Mouse (Mus musculus) right cerebral cortex, postnatal 14 days (tissue): ENCODE data around the gene Adamts9.

ENCODE experiments used
- DNase-seq: peaks from one replicate; pipeline ENCODE4 v3.0.0; 2022

Adamts9 gene

DNA sequence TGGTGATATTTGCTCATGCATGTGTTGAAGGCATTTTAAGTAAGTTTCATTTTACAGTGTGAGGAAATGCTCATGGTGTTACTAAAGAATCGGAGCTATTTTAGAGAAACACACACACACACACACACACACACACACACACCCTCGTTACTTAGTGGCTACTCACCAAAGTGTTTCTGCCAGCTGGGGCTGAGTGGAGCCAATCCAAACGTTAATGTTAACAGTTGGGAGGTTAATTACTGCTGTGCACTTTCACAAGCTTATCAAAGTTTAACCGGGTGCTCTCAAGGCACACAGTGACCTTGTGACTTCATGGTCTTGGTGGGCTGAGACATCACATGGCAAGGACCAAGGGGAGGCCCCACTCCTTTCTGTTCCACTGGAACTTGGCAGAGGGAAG lies 21.4 kb downstream of the Adamts9 start:
- no peak for DNase-seq

DNA sequence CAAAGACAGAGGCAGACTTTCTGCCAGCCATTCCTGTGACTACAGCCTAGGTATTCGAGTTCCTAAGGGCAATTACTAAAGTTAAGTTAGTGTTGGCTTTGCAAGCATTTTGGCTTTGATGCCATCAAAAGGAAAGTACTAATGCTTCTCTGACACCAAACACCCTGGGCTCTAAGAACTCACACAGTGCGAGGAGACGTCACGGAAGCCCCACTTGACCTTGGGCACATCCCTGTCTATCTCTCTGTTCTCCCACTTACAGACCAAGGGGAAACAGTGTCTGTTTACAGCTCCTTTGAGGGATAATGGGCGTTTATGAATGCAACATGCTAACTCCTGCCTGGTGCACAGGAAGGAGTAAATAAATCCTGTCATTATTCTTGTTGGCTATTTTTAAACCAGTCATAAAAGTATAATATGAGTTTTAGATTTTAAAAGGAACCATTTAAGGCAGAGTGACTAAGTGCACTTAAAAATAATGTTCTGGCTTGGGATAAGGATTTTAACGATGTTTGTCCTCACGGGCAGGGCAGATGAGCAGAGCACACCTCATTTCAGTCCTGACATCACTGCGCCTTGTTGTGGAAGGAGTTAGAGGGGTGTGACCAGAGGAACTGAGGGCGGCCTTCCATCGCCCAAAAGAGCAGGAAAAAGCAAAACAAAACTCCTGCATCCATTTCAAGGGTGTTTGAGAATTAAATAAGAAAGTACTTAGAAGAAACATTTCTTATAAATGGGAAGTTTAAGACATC lies 22.2 kb downstream of the Adamts9 start:
- DNase-seq: no peak

DNA sequence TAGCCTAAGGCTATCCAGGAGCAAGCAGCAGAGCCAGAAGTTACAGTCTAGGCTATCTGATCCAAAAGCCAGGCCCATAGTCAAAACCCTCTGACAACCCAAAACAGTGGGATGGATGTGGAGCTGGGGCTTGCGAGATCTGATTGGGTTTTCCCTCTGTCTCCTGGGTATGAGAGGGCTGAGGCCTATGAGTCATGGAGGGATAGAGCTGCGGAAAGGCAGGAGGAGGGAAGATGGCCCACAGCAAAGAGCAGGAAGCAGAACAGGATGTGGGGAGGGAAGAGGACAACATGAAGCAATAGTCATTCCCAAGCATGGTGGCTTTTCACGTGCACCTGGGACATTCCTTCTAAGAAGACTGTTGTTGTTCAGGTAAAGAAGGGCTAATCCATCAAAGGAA lies 32.7 kb downstream of the Adamts9 start:
- no peak for DNase-seq

DNA sequence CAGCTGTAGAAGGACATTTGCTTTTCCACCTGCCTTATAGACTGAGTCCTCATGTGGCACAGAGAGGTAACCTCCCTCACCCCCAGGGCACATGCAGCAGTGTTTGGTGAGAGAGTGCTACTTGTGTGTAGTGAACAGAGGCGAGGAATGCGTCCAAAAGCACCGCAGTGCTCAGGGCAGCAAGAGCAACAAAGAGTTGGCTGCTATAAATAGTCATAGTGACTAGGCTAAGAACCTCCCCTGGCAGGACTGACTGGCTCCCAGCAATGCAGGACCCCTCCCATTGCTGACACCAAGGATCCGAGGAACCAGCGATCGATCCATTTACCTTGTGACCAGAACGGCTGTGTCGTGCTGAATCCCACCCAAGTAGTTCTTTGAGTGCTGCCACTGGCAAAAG lies 33.9 kb downstream of the Adamts9 start:
- no peak for DNase-seq

DNA sequence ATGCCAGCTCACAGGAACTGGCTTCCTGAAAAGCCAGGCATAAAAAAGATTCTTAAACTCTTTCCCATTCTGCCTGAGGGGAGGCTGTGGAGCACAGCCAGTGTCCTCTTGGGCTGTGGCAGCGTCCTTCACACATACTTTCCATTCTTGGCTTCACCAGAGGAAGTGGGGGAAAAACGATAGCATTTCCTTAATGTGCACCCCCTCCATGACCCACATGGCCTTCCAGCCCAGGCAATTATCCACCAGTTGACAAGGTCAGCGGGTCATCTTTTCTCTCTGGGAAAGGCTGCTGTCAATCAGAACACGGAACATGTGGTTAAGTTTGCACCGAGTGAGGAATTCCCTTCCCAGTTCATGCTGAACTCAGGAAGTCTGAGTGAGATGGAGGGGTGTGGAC lies 37.4 kb downstream of the Adamts9 start:
- no peak for DNase-seq

DNA sequence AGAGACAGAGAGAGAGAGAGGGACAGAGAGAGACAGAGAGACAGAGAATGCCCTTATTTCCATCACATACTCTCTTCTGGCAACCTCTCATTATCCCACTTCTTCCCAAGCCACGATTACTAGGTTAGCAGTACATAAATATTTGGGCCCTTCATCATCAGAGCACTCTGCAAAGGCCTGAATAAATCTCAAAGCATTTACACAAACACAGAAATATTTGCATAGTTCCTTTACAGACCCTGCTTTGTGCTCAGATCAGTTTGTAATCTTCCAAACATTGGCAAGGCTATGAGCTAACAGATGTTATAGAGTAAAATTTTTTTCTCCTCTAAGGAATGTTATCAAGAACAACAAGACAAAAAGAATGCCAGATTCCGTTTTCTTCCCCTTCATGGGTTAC lies 38.8 kb downstream of the Adamts9 start:
- DNase-seq: no peak

DNA sequence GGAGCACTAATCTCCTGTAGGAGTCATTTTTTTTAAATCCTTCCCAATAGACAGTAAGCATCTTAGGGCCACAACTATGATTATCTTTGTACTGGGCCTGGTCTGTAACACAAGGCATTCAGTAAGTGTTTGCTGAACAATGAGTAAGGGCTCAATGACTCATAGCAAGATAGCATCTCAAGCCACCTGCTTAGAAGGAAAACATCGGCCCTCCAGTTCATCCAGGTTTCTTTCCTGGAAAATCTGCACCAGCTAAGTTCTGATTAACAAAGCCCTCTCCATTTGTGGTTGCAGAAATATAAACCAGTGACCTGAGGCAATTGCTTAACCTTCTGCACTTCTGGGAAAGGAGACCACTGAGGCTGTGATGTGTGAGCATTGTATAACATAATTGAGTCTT lies 39.3 kb downstream of the Adamts9 start:
- DNase-seq: no peak

DNA sequence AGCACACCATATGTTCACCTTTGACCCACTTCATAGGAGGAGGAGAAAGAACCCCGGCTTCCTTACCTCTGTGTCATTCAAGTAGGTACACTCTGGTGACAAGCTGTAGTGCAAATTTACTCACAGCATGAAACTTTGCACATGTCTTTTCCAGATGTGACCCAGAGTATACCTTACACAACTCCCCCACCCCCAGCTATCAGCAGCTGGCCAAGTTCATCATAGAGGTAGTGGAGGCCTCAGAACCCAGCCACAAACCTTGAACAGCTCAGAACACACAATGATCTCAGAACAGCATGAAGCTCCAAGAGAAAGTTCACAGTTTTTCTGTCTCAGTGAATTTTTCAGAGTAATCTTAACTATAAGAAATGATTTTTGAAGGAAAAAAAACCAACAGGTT lies 51.8 kb downstream of the Adamts9 start:
- no peak for DNase-seq

DNA sequence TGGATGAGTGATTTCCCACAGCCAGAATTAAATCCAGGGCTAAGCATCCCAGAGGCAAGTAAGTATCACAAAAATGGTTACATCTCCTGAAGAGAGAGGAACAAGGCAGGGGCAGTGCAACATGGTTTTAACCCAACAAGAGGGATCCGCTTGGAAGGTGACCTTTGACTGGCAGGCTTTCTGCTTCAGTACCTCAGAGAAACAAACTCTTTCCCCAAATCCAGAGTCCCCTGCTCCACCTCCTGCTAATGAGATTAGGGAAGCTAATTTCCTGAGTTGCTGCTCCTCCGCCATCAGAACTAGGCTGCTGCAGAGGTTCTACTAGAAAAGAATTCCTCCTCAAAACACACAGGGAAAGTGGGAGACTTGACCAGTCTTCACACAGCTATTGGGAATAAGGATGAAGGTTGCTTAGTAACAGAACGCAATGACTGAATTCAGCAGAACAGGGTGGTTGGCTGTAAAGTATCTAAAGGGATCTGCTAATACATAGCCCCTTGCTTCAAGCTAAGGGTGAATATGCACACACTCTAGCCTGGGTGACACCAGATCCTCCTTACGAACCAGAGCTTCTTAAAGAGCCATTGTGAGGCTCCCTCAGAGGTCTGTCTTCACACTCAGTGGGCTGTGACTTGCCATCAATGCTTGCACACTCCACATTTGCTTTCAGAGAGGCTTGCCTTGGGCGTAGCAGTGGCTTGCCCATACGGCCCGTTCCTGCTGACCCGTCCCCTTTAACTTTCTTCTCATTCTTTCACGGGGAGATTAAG lies 60.0 kb downstream of the Adamts9 start:
- no peak for DNase-seq

DNA sequence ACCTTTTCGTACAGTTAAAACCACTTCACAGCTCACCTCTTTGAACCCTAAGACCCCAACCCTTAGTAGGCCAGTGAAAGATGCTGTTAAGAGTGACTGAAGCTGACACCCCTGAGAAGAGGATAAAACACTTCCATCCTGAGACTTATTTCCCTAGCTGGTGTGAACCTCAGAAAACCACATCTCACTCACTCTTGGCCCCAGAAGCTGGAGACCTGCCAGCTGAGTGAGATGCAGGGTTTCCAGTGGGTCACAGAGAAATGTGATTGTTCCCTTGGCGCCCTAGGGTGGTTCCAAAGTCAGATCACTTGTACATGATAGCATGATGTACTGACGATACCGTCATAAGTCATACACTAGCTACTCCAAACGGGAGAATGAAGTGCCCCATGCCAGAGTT lies 60.8 kb downstream of the Adamts9 start:
- no peak for DNase-seq

DNA sequence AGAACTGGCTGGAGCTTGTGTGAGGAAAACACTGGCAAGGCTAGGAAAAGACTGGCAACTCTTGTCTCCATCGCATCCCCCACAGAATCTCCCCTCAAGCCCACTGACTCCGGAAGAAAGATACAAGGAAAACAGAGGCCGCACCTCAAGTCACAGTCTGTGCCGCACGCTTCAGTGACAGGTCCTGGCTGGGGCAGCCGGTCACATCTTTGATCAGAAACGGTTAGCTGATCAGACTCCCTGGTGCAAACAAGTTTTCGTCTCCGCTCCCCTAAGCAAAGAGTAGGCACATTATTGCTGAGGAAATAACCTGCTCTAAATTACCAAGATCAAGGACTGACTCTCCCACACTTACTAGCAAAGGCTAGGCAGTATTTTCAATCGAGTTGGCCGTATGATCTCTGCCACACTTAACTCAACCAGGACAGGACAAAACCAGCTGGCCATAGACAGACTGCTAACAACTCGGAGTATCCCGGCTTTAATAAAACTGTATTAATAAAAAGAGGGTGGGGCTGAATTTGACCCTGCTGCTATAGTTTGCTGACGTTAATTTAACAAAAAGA lies 63.5 kb downstream of the Adamts9 start:
- no peak for DNase-seq

DNA sequence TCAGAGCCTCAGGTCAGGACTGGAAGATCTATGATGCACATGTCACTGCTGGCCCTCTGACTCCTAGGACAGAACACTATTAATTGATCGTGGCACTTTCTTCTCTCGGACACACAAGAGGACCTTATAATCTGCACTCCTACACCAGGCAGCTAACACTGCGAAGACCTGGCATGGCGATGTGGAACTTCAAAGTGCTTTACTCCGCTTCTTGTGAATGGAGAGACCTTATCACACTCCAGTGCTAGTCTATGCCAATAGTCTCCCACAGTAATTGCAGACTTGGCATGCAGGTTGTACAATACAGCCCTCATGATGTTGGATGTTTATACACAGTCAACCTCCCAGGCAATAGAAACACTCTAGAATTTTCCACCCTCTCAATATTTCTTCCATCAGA lies 64.5 kb downstream of the Adamts9 start:
- no peak for DNase-seq

DNA sequence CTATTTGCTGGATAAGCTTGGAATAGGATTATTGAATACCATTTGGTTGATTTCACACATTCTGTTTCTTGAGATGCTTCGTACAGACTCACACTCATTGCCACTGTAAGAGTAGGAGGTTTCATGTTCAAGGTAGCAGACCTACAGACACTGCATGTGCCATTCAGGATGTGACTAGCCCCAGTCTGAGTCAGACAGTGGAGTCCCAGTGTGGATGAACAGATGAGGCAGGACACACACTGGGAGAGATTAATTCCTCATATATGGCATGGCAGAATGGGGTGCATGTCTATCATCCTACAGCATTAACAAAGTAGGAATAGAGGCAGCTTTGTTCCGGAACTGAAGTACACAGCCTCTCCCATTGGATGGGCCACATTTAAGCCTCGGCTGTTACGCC lies 66.1 kb downstream of the Adamts9 start:
- DNase-seq: no peak

DNA sequence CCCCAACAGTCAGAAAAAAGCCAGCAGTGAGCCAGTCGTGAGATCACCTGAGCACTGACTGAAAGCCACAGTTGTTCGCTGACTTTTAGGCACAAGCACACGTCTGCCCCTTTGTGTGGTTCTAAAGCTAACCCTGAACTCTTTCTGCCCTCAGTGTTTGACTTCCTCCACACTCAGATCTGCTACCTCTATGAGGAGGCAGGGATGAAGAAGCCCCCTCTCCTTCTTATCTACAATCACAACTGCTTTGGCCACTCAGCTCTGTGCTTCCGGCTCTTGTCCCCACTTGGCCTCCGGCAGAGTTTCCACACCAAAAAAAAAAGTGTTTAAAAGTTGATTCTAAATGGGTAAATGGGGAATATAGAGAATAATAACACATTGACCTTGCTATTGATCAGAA lies 67.2 kb downstream of the Adamts9 start:
- DNase-seq: no peak

DNA sequence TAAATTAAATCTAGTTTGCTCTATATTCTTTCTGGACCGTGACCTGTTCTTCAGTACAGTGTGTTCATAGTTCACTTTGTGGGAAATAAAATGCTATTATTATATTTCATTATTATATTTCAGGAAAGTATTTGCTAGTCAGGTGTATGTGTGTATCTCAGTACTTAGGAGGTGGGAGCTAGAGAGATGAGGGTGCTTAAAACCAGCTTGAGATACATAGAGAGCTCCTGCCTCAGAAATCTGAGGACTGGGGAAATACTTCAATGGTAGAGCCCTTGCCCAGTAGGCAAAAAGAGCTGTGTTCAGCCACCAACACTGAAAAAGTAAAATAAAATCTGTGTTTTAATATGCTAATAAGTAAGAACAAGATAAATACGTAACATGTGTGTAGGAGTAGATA lies 68.0 kb downstream of the Adamts9 start:
- no peak for DNase-seq

DNA sequence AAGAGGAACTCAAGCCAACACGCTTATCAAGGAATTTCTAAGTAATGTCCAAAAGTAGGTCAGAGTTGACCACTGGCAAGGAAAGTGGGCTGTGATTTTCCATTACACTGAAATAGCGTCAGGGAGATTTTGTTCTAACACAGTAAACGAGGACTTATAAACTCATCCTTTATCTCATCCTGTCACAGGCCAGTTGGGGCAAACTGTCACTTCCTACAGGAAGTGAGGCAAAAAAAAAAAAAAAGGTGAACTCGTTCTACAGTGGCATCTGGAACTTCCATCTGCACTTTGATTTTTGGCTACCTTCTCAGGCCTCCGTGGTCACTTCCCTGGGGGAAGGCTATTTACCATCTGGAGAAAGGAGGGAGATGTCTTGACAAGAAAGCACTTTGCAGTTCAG lies 68.4 kb downstream of the Adamts9 start:
- DNase-seq: no peak

DNA sequence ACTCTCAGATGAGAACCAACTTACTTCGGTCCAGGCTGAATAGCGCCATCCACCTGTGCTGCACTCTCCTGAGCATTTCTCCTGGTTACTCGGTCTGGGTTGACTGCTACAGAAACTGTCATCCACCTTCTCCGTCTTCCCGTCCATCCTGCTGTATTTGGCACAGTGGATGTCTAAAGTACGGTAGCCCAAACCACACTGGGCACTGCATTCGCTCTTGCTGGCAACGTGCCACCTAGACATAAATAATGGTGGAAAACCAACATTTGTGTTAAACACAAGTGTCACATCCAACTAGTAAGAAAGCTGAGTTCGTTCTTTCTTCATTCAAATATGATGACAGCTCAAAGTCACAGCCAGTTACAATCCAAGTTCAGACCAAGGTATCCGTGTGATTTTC lies 70.5 kb downstream of the Adamts9 start:
- DNase-seq: no peak

DNA sequence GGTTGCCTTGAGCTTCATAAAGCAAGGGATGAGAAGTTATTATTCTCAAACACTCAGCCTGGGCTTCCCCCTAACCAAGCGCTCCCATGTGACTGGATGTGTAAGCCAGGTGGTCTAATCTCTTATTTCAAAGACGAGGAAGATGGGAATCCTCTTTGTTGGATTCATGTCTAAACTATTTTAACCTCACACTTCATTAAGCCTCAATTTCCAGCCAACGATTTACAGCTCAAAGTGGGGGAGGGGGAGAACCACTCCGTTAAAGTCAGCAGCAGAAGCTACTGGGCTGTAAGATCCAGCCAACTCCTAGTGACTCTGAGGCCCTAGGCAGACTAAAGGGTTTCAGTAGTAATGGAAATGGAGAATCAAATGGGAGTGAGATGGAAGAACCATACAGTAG lies 71.5 kb downstream of the Adamts9 start:
- DNase-seq: no peak

DNA sequence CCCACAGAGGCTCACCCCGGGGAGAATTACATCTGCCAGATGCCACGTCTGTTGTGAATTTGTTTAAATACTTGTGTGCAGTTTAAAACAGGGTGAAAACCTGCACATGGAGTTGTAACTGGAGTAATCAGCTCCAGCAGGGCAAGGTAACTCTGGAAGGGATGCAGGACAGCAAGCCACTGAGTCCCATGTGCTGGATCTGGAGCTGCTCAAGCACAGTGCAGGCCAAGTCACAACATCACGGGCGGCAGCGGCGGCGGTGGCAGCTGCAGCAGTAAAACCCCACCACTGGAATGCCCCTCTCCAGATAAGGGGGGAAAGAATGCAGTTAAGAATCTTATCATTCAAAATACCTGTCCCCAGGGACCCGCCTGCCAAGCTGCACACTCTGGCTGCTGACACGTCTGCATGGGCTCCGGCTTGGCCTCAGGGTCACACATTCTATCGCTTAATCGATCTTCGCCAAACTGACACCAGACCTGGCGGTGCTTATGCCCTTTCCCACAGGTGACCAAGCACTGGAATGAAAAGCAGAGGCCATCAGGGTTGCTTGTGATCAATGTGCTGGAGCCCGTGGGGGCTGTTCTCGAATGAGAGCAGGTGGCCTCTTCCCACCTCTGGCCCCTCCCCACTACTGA lies 73.6 kb downstream of the Adamts9 start:
- DNase-seq: no peak

DNA sequence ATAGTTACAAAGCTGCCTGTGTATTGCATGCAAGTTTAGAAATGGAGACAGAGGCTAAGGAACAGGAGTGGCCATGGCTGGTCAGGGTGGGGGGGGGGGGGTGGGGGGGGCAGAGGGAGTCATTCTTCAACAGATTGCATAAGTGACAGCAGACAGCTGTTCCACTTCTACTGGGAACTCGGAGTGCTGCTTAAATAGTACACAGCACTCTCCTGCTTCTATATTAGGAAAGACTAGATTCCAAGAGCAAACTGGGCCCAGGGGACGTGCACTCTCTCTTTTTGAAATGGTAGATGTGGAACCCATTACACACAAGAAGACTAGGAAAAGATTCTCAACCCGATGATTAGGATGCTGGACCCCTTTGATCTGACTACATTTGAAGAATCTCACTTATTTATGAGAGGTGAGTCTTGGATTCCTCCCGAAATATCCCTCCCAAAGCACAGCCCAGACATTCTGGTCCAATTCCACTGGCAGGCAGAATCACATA lies 74.2 kb downstream of the Adamts9 start, which contains the start of gene Gm15737:
Gene Gm15737, plus strand, starts transcription at position 269 of the 493 bp plus-strand sequence.
- no peak for DNase-seq

DNA sequence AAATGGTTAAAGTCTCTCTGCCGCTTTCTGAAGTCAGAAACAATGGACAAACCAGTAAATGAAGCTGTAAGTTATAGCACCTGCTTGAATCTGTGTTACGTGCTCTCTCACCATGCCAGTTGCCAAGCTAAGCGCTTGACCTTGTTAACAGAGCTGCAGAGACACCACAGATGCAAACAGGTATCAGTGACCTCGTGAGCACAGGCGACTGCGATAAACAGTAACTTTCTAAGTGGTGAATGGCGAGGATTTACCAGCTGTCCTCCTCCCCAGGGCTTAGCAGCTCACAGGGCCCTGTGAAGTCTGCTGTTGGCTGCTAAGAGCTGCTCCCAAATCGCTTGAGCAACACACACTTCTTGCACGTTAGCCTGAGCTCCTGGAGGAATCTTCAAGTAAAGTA lies 80.7 kb downstream of the Adamts9 start:
- no peak for DNase-seq

DNA sequence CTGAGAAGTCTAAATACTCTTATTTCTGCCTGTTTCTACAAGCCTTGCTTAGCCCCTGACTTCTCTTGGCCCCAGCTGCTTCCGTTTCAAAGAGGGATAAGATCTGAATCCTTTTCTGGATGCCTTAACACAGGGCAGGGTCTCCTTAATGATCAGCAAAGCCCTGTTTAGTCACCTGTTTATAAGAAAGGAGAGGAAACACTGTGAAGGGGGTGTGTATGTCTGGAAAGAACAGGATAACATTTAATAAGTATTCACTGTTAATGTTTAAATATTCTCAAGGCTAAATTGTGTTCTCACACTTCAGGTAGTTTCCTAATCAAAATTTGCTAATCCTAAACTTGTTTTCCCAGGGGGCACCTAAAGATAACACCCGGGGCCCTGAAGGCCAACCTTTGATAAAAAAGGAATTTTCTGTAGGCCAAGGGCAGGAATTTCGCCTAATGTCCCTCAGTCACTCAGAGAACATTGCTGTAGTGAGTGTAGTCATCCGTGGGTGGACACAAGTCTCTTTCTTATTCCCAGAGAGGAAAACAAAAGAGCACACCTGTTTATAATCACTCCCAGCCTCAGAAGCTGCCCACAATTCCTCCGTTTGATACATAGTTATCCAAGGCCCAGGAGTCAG lies 82.9 kb downstream of the Adamts9 start:
- no peak for DNase-seq
